Mouse (Mus musculus): ENCODE measurements around the gene Slc9a8. TPM values are rescaled to one million over a fixed set of nuclear protein-coding genes. Genes with fewer than 3 reads are reported as not detected.
A peak's percentile ranks its signal among the peaks of the same experiment; 100 is the strongest.

The Slc9a8 gene
- polyA plus RNA-seq, 1 experiment: 26.4 TPM

DNA sequence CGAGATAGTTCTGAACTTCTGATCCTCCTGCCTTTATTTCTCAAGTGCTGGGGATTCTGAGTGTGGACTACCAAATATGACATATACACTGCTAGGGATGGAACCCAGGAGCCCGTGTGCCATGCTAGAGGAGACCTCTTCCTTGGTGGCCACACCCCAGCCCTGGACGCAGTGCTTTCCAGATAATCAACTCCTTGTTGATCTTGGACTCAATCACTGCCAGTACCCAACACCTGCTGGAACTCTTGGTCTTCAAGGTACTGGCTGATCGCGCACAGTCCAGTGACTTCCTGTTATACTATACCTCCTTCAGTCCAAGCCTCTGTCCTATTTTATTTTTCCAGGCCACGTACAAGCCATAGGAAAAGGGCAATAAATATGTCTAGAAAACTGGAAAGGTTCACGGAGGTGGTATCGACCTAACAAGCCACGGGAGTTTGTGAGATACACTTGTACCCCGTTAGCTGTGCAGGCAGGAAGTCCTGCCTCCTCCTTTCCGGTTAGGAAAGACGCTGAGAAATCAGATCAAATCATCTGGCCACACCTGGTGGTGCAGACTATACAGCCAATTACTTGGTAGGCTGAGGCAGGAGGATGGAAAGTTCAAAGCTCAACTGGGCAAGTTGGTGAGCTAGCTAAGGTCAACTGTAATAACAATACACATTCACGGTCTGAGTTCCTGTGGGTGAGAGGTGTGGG is 81.2 kb downstream of the Slc9a8 start:
- TF ChIP-seq REST (IDR thresholded peaks at IDR 0.05; ENCODE audit: insufficient read depth, insufficient read length) (no peak), CEBPB (IDR thresholded peaks at IDR 0.05; ENCODE audit: insufficient read depth, poor library complexity, severe bottlenecking) (no peak), USF1 (IDR thresholded peaks at IDR 0.05; ENCODE audit: low read depth) (no peak), E2F4 (IDR thresholded peaks at IDR 0.05; ENCODE audit: insufficient read depth) (no peak), MAX (IDR thresholded peaks at IDR 0.05; ENCODE audit: low read depth) (no peak), MYOD1 (IDR thresholded peaks at IDR 0.05; ENCODE audit: control insufficient read depth in 1 of 3, insufficient read length in 2 of 3, low read depth in 2 of 3) (no peak), TCF3 (IDR thresholded peaks at IDR 0.05; ENCODE audit: insufficient read length, low read depth) (no peak), SRF (IDR thresholded peaks at IDR 0.05; ENCODE audit: control insufficient read depth, insufficient read length, low read depth) (no peak), POLR2A (IDR thresholded peaks at IDR 0.05; ENCODE audit: insufficient read length, low read depth) (no peak), MYOG (IDR thresholded peaks at IDR 0.05; ENCODE audit: control insufficient read depth in 1 of 3, insufficient read depth in 1 of 3, insufficient read length in 2 of 3, low read depth in 2 of 3) (no peak), POLR2AphosphoS2 (IDR thresholded peaks at IDR 0.05; ENCODE audit: insufficient read length, low read depth) (no peak), TCF12 (IDR thresholded peaks at IDR 0.05; ENCODE audit: insufficient read depth, poor library complexity, severe bottlenecking) (no peak)
- H3K4me3 ChIP-seq: peak overlapping the region; percentile 48
- peaks cover 40% of the 10 kb centered on the region for H3K79me2 ChIP-seq (ENCODE audit: control insufficient read depth, insufficient read depth)
- no peaks in the 10 kb centered on the region for H3K27me3 ChIP-seq (ENCODE audit: control insufficient read depth, insufficient read depth, insufficient read length)
- peak overlapping the region; percentile 36 for H3ac ChIP-seq (ENCODE audit: control insufficient read depth, insufficient read length)
- H3K36me3 ChIP-seq (ENCODE audit: control insufficient read depth, insufficient read depth): no peaks in the 10 kb centered on the region
- H3K4me2 ChIP-seq (ENCODE audit: low read depth): peak overlapping the region; percentile 89

DNA sequence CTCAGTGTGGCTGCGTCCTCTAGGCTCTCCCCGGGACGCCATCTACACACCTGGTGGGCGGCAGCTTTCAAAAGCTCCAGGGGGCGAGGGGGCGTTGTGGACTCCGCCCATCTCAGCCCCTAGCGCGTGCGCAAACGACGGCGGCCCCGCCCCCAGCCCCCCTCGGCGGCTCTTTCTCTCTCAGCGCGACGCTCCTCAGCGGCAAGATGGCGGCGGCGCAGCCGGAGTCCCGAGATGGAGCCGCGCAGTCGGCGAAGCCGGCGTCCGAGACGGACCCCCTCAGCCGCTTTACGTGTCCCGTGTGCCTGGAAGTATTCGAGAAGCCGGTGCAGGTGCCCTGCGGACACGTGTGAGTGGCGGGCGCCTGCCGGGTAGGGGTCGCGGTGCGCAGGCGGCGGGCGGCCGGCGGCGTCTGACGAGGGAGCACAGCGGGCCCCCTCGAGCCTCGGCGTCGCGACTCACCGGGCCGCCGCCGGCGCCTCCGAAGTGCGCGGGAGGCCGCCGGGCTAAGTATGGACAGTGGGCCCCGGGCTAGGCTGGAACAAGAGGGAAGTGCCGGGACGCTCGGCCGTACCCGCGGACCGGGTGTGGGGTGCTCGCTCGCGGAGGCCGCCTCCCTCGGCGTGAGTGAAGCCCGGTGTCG is 81.9 kb downstream of the Slc9a8 start:
- Histone ChIP-seq H3K4me2 (ENCODE audit: low read depth) (peak overlapping the region; percentile 89), H3K27me3 (ENCODE audit: control insufficient read depth, insufficient read depth, insufficient read length) (no peaks in the 10 kb centered on the region), H3ac (ENCODE audit: control insufficient read depth, insufficient read length) (peak overlapping the region; percentile 36), H3K4me3 (peak overlapping the region; percentile 48), H3K79me2 (ENCODE audit: control insufficient read depth, insufficient read depth) (peaks cover 45% of the 10 kb centered on the region), H3K36me3 (ENCODE audit: control insufficient read depth, insufficient read depth) (no peaks in the 10 kb centered on the region)
- TF ChIP-seq TCF12 (IDR thresholded peaks at IDR 0.05; ENCODE audit: insufficient read depth, poor library complexity, severe bottlenecking) (no peak), MAX (IDR thresholded peaks at IDR 0.05; ENCODE audit: low read depth) (no peak), POLR2AphosphoS2 (IDR thresholded peaks at IDR 0.05; ENCODE audit: insufficient read length, low read depth) (peak; percentile 66), USF1 (IDR thresholded peaks at IDR 0.05; ENCODE audit: low read depth) (no peak), MYOG (IDR thresholded peaks at IDR 0.05; ENCODE audit: control insufficient read depth in 1 of 3, insufficient read depth in 1 of 3, insufficient read length in 2 of 3, low read depth in 2 of 3) (no peak), MYOD1 (IDR thresholded peaks at IDR 0.05; ENCODE audit: control insufficient read depth in 1 of 3, insufficient read length in 2 of 3, low read depth in 2 of 3) (peak in 1 of 3 experiments; percentile 4), SRF (IDR thresholded peaks at IDR 0.05; ENCODE audit: control insufficient read depth, insufficient read length, low read depth) (no peak), E2F4 (IDR thresholded peaks at IDR 0.05; ENCODE audit: insufficient read depth) (no peak), TCF3 (IDR thresholded peaks at IDR 0.05; ENCODE audit: insufficient read length, low read depth) (no peak), POLR2A (IDR thresholded peaks at IDR 0.05; ENCODE audit: insufficient read length, low read depth) (peak; percentile 62)

DNA sequence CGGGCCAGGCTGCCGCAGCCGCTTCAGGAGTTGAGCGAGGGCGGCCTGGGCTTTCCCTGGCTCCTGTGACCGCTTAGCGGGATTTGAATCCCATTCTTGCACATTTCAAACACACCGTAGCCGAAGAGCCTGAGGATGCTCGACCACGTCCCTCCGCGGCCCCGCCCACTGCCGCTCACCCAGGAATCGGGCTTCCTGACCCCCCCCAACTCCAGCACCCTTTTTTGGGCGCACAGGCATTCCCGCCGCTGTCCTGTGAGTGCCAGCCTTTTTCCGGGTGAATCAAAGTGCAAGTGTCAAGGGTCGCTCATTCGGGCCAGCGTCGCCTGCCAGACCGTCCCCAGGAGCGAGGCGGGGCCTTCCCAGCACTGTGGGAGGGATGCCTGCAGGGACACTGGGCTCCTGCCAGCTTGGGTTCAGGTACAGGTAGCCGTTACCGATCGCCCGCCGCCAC is 82.4 kb downstream of the Slc9a8 start:
- peak overlapping the region; percentile 76 for H3K4me2 ChIP-seq (ENCODE audit: low read depth)
- peaks cover 3% of the 10 kb centered on the region for H3K36me3 ChIP-seq (ENCODE audit: control insufficient read depth, insufficient read depth)
- TF ChIP-seq POLR2AphosphoS2 (IDR thresholded peaks at IDR 0.05; ENCODE audit: insufficient read length, low read depth) (no peak), POLR2A (IDR thresholded peaks at IDR 0.05; ENCODE audit: insufficient read length, low read depth) (peak; percentile 23), CEBPB (IDR thresholded peaks at IDR 0.05; ENCODE audit: insufficient read depth, poor library complexity, severe bottlenecking) (no peak)
- H3K27me3 ChIP-seq (ENCODE audit: control insufficient read depth, insufficient read depth, insufficient read length): no peaks in the 10 kb centered on the region
- peak overlapping the region; percentile 48 for H3K4me3 ChIP-seq
- peak overlapping the region; percentile 36 for H3ac ChIP-seq (ENCODE audit: control insufficient read depth, insufficient read length)
- peaks cover 48% of the 10 kb centered on the region for H3K79me2 ChIP-seq (ENCODE audit: control insufficient read depth, insufficient read depth)

DNA sequence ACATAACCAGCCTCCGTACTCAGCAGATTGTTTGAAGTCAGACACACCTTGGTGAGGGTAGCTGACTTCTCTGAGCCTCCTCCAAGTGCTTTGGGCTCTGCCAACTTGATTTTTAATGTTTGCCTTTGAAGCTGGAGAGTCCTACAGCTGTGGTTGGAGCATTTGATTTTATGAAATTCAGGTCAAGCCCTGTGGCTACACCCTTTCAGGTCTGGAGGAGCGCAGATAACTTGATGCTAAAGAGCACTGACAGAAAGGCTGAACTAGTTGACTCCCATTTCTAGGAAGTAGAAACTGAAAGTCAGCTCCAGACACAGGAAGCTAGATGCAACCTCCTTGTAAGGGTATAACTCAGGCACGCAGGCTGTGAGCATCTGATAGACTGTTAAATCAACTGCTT is 83.6 kb downstream of the Slc9a8 start:
- H3K4me3 ChIP-seq: no peak overlapping the region
- no peaks in the 10 kb centered on the region for H3K27me3 ChIP-seq (ENCODE audit: control insufficient read depth, insufficient read depth, insufficient read length)
- H3ac ChIP-seq (ENCODE audit: control insufficient read depth, insufficient read length): no peak overlapping the region
- peaks cover 3% of the 10 kb centered on the region for H3K36me3 ChIP-seq (ENCODE audit: control insufficient read depth, insufficient read depth)
- peak overlapping the region; percentile 76 for H3K4me2 ChIP-seq (ENCODE audit: low read depth)
- H3K79me2 ChIP-seq (ENCODE audit: control insufficient read depth, insufficient read depth): peaks cover 56% of the 10 kb centered on the region
- TF ChIP-seq USF1 (IDR thresholded peaks at IDR 0.05; ENCODE audit: low read depth) (no peak), POLR2AphosphoS2 (IDR thresholded peaks at IDR 0.05; ENCODE audit: insufficient read length, low read depth) (no peak)

DNA sequence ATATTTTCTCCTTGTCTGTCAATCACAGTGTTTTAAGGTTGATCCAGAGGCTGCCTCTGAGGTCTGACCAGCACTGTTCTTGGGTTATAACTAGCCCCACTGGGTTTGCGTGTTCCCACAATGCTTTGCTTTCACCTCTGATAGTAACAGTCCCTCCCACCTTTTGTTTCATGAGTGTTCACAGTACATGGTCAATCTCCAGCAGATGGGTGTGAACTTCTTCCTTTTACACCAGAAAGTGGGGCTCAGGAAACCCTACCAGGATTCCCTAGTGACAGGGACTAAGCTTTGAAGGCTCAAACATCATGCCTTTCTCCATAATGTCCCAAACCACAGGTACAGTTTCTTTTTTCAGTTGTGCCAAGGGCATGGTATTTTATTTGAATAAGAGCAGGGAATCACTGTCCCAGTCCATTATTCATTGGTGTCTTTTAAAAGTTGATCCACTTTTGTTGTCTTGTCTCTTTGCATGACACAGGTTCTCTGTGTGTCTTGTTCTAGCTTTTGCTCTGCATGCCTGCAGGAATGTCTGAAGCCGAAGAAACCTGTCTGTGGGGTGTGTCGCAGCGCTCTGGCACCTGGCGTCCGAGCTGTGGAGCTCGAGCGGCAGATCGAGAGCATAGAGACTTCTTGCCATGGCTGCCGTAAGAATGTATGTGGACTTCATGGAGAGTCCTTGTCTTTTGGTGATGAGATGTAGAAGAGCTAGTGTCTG is 85.2 kb downstream of the Slc9a8 start:
- H3K27me3 ChIP-seq (ENCODE audit: control insufficient read depth, insufficient read depth, insufficient read length): no peaks in the 10 kb centered on the region
- no peak overlapping the region for H3ac ChIP-seq (ENCODE audit: control insufficient read depth, insufficient read length)
- no peak overlapping the region for H3K4me2 ChIP-seq (ENCODE audit: low read depth)
- no peak overlapping the region for H3K4me3 ChIP-seq
- TF ChIP-seq TCF3 (IDR thresholded peaks at IDR 0.05; ENCODE audit: insufficient read length, low read depth): no peak
- TF ChIP-seq MAX (IDR thresholded peaks at IDR 0.05; ENCODE audit: low read depth): no peak
- TF ChIP-seq USF1 (IDR thresholded peaks at IDR 0.05; ENCODE audit: low read depth): no peak
- TF ChIP-seq SRF (IDR thresholded peaks at IDR 0.05; ENCODE audit: control insufficient read depth, insufficient read length, low read depth): no peak
- TF ChIP-seq POLR2AphosphoS2 (IDR thresholded peaks at IDR 0.05; ENCODE audit: insufficient read length, low read depth): no peak
- no peak for TF ChIP-seq REST (IDR thresholded peaks at IDR 0.05; ENCODE audit: insufficient read depth, insufficient read length)
- H3K36me3 ChIP-seq (ENCODE audit: control insufficient read depth, insufficient read depth): peaks cover 9% of the 10 kb centered on the region
- H3K79me2 ChIP-seq (ENCODE audit: control insufficient read depth, insufficient read depth): peaks cover 56% of the 10 kb centered on the region

Data from myocyte (in vitro differentiated cells).